Mouse (Mus musculus) adrenal gland, postnatal 36 days (tissue): ENCODE measurements around the gene Rtcb. TPM values are rescaled to one million over a fixed set of nuclear protein-coding genes. Genes with fewer than 3 reads are reported as not detected.
A peak's percentile ranks its signal among the peaks of the same experiment; 100 is the strongest.

Experiments
- DNase-seq, 2 experiments: peaks; one replicate each; pipeline ENCODE4 v3.0.0; 2021; ENCODE audit warnings: mixed read lengths in 1 of 2
- long read RNA-seq, 2 experiments: library from polyadenylated mRNA; stranded (forward); transcript quantifications; one replicate each; pipeline ENCODE4 v2.0.0; 2021; ENCODE audit warnings: borderline sequencing depth in 2 of 2
- total RNA-seq, 2 experiments: library from RNA; stranded (reverse); gene quantifications; 2 replicates each; pipeline ENCODE4 v1.2.3; 2021

The Rtcb gene
- total RNA-seq = 100 to 1,000 TPM; 122 to 125 TPM
- long read RNA-seq, experiment 1, transcript Rtcb-201 (12 exons, 2,009 nt) = major isoform, 195 of 213 reads
- long read RNA-seq, experiment 1, partial matches to known transcripts = 7 of 213 reads
- long read RNA-seq, experiment 1, other reads (novel, unspliced or antisense) = 11 of 213 reads
- long read RNA-seq, experiment 2, transcript Rtcb-201 (12 exons, 2,009 nt) = major isoform, 58 of 63 reads
- long read RNA-seq, experiment 2, partial matches to known transcripts = 2 of 63 reads
- long read RNA-seq, experiment 2, other reads (novel, unspliced or antisense) = 3 of 63 reads

GRCm38 (mm10) chr10:85957464-85957950, at the start of gene Rtcb:
Gene Rtcb, minus strand, starts transcription at chr10:85957823.
- DNase-seq = peak; percentile 98 to 99

GRCm38 (mm10) chr10:86006455-86006854, 48.8 kb upstream of the Rtcb start:
- DNase-seq = no peak

GRCm38 (mm10) chr10:86000447-86000846, 42.8 kb upstream of the Rtcb start:
- DNase-seq = no peak

- DNase-seq = no peak
These were observed 37.0 kb upstream of the Rtcb start for GRCm38 (mm10) chr10:85994543-85995104.

- DNase-seq = no peak
These were observed 36.2 kb upstream of the Rtcb start for GRCm38 (mm10) chr10:85993836-85994235.

GRCm38 (mm10) chr10:85992412-85992811, 34.8 kb upstream of the Rtcb start:
- DNase-seq = no peak

- no peak for DNase-seq
These were observed 31.9 kb upstream of the Rtcb start for GRCm38 (mm10) chr10:85989412-85990115.

- DNase-seq = no peak
These were observed 15.3 kb upstream of the Rtcb start for GRCm38 (mm10) chr10:85972915-85973314.

- DNase-seq = no peak
These were observed 14.2 kb upstream of the Rtcb start for GRCm38 (mm10) chr10:85971826-85972225.

GRCm38 (mm10) chr10:85969894-85970620, 12.4 kb upstream of the Rtcb start:
- DNase-seq = peak in 1 of 2 experiments; percentile 18

GRCm38 (mm10) chr10:85968731-85969130, 11.1 kb upstream of the Rtcb start:
- no peak for DNase-seq

- DNase-seq = peak; percentile 83
These were observed 10.6 kb upstream of the Rtcb start for GRCm38 (mm10) chr10:85968157-85968634.

GRCm38 (mm10) chr10:85967411-85968156, 10.0 kb upstream of the Rtcb start:
- DNase-seq = no peak

GRCm38 (mm10) chr10:85966476-85966875, 8.9 kb upstream of the Rtcb start:
- DNase-seq = no peak

- no peak for DNase-seq
These were observed 6.7 kb upstream of the Rtcb start for GRCm38 (mm10) chr10:85964316-85964715.

GRCm38 (mm10) chr10:85962897-85963296, 5.3 kb upstream of the Rtcb start:
- DNase-seq = no peak

GRCm38 (mm10) chr10:85956871-85957419, 678 bp downstream of the Rtcb start:
- DNase-seq = no peak

GRCm38 (mm10) chr10:85954429-85954828, 3.2 kb downstream of the Rtcb start:
- DNase-seq = no peak

- peak; percentile 30 to 41 for DNase-seq
These were observed 4.2 kb downstream of the Rtcb start for GRCm38 (mm10) chr10:85953401-85953800.

GRCm38 (mm10) chr10:85951765-85952443, 5.7 kb downstream of the Rtcb start:
- no peak for DNase-seq
